Mouse (Mus musculus) brain, embryonic 14.5 days (tissue): ENCODE results near the gene Slc38a11.

ENCODE experiments used
- CTCF ChIP-seq: fragments of 200-500 bp; IDR thresholded peaks from 2 replicates; pipeline ENCODE4 v1.5.1; 2012; ENCODE audit warnings: inconsistent platforms, mild to moderate bottlenecking, moderate library complexity, borderline replicate concordance; ENCODE audit not compliant: insufficient read depth, insufficient read length; ENCODE audit errors: extremely low read depth
- POLR2A ChIP-seq: fragments of 200-500 bp; IDR thresholded peaks from 2 replicates; pipeline ENCODE4 v1.6.1; 2012; ENCODE audit warnings: mild to moderate bottlenecking, inconsistent platforms, borderline replicate concordance; ENCODE audit not compliant: poor library complexity, insufficient read depth, insufficient read length, severe bottlenecking; ENCODE audit errors: extremely low read depth

DNA sequence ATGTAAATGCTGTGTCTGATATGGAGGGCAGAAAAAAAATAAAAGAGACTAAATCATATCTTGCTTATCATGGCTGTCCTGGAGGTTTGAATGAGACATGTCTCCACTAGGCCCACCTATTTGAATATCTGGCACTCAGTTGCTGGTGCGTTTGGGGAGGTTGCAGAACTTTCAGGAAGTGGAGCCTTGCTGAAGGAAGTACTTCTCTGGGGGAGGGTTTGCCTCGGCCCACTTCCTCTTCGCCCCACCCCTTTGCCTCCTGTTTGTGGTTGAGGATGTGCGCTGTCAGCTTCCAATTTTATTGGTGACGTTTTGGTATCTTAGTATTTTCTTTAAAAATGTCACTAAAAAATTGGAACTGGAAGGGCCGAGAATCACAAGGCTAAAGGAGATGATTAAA, 27.5 kb upstream of the Slc38a11 start:
- TF ChIP-seq CTCF (no peak), POLR2A (no peak)
